Mouse (Mus musculus) CH12.LX (cell line): ENCODE data around the gene Dact3.

Experiments
- CTCF ChIP-seq, 2 experiments: IDR thresholded peaks in 1 of 2; conservative IDR thresholded peaks in 1 of 2; 2 replicates each; pipeline ENCODE4 v1.5.1; 2011 to 2012; ENCODE audit warnings: low read depth in 2 of 2, low read length in 2 of 2, improper control_type of control experiment in 1 of 2, inconsistent platforms in 1 of 2, mild to moderate bottlenecking in 1 of 2, moderate library complexity in 1 of 2
- EP300 ChIP-seq: IDR thresholded peaks from 2 replicates; pipeline ENCODE4 v1.6.1; 2011; ENCODE audit warnings: low read length, improper control_type of control experiment
- KAT2A ChIP-seq: IDR thresholded peaks from 2 replicates; pipeline ENCODE4 v1.6.1; 2012; ENCODE audit warnings: low read length, improper control_type of control experiment, inconsistent platforms; ENCODE audit not compliant: insufficient replicate concordance
- MAFK ChIP-seq: IDR thresholded peaks from 2 replicates; pipeline ENCODE4 v1.6.1; 2011; ENCODE audit warnings: low read length, improper control_type of control experiment; ENCODE audit not compliant: insufficient replicate concordance
- MXI1 ChIP-seq: IDR thresholded peaks from 2 replicates; pipeline ENCODE4 v1.6.1; 2011; ENCODE audit warnings: mild to moderate bottlenecking, low read depth, low read length, improper control_type of control experiment
- MYC ChIP-seq: IDR thresholded peaks from 2 replicates; pipeline ENCODE4 v1.6.1; 2011; ENCODE audit warnings: low read depth, mild to moderate bottlenecking, improper control_type of control experiment, low read length
- POLR2A ChIP-seq: IDR thresholded peaks from 2 replicates; pipeline ENCODE4 v1.6.1; 2011; ENCODE audit warnings: low read depth, mild to moderate bottlenecking, improper control_type of control experiment, low read length
- USF1 ChIP-seq: IDR thresholded peaks from 2 replicates; pipeline ENCODE4 v1.6.1; 2014; ENCODE audit warnings: low read depth, mild to moderate bottlenecking, inconsistent platforms, low read length, improper control_type of control experiment
- ZC3H11A ChIP-seq: IDR thresholded peaks from 2 replicates; pipeline ENCODE4 v1.6.1; 2012; ENCODE audit warnings: low read depth, mild to moderate bottlenecking, inconsistent platforms, low read length, improper control_type of control experiment

GRCm38 (mm10) chr7:16920150-16920579, 45.0 kb downstream of the Dact3 start:
- TF ChIP-seq POLR2A (no peak), CTCF (conservative IDR thresholded peaks at IDR 0.05 in 1 of 2, IDR thresholded peaks at IDR 0.05 in 1 of 2; ENCODE audit: low read depth in 2 of 2, low read length in 2 of 2) (no peak), MYC (no peak), EP300 (no peak), KAT2A (no peak), MXI1 (no peak), ZC3H11A (no peak), MAFK (no peak), USF1 (no peak)
